Mouse (Mus musculus): ENCODE results near the gene Clec11a.

Gene Clec11a

DNA sequence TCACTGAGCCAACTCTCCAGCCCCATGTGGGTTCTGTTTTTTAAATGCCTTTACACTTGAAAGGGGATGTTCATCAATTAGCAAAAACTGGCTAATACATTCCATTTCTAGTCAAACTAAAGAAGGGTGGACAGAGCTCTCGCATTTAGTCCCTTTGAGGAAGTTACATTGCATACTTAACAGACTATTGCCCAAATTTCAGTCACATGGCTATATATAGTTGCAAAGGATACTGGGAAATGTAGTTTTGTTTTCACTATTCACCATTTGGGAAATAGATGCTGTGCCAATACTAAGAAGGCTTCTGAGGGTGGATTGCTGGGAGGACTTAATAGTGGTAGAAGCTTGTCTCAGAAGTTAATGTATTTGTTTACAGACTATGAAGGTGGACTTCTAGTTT is 25.7 kb downstream of the Clec11a start:
- in situ Hi-C loops (cut with MboI, MseI), result loop anchor here (5.0 kb wide), 1 partner anchor 51 kb away; no protein-coding TSS in a partner anchor

DNA sequence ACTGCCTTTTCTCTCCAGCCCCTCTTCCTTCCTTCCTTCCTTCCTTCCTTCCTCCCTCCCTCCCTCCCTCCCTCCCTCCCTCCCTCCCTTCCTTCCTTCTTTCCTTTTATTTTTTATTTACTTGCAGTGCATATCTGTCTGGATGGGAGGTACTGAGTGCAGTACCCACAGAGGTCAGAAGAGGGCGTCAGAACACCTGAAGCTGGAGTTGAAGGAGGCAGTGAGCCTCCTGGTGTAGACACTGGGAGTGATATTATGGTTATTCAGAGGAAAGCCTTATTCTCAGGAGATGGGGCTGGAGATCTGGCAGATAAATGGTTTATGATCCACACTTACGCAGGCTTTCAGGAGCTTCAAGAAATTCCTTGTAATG is 29.5 kb downstream of the Clec11a start:
- in situ Hi-C loops (cut with MboI, MseI), result no loop called here

DNA sequence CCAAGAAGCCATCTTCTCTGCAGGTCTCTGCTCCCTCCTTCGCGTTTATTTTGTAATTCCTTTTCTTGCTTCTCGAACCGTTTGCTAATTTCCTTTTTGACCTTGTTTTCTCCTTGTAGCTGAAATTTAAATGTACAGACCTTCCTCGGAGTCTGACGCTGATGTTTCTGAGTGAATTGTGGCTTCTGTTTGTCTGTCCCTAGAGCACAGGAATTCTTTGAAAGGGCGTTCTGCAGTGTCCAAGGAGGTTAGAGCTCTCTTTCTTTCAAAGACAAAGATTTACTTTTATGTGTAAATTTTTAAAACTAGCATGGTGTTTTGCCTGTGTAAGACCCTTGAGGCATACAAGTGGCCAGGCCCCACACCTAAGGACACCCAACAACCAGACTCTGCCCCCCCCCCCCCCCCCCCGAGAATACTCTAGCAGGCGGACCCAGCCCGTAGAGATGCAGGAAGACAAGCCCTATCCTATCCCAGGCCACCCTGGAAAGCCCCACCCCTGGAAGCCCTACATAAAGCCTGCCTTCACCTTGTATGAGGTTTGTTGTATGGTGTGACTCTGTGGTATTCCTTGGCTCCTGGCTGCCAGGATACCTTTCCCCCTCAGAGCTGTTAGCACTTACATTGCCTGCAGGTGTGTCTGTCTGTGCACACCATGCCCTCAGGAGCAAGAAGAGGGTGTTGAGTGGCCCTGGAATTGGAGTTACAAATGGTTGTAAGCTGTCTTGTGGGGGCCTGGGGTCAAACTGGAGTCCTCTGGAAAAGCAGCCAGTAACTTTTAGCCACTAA is 30.0 kb downstream of the Clec11a start:
- in situ Hi-C loops (cut with MboI, MseI), result no loop called here

DNA sequence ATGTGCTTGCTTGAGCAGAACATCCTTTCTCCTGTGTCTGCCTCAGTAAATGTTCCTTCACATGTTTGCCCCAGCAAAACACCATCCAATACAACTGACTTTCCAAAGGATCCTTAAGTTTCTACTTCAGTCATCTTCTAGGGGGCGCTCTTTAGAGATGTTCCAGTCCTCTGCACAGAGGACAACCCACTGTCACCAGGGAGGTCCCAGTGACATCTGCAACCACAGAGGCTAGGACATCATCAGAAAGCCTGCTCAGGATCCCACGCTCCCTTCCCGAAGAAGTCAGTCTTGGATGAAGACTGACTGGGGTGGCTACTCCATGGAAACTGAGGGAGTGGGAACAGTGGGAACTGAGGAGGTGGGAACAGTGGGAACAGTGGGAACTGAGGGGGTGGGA is 31.2 kb downstream of the Clec11a start:
- in situ Hi-C loops (cut with MboI, MseI), result no loop called here

DNA sequence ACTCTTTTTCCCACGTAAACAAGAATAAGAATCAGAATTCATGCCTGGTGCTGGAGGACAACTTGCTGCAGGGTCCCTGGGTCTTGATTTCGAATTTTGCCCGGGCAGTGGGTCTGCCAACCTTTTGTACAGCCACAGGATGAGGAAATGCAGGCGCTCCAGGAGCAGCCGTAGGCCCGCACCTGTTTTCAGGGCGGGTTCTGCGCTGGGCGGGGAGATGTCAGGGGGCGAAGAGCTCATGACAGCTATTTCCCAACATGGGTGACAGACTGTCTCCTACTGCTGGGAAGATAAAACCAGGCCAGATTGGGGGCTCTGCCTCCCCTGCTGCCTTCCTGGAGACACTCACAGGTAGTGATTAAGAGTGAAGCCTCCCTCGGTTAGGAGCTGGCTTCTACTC is 32.6 kb downstream of the Clec11a start:
- in situ Hi-C loops (cut with MboI, MseI), result no loop called here

- in situ Hi-C loops (cut with MboI, MseI), result no loop called here
Observed at GRCm38 (mm10) chr7:44273446-44273845, 33.3 kb downstream of the Clec11a start.

- in situ Hi-C loops (cut with MboI, MseI), result no loop called here
Observed at GRCm38 (mm10) chr7:44272546-44272945, 34.2 kb downstream of the Clec11a start.

GRCm38 (mm10) chr7:44271309-44271708 is 35.4 kb downstream of the Clec11a start:
- in situ Hi-C loops (cut with MboI, MseI), result no loop called here

DNA sequence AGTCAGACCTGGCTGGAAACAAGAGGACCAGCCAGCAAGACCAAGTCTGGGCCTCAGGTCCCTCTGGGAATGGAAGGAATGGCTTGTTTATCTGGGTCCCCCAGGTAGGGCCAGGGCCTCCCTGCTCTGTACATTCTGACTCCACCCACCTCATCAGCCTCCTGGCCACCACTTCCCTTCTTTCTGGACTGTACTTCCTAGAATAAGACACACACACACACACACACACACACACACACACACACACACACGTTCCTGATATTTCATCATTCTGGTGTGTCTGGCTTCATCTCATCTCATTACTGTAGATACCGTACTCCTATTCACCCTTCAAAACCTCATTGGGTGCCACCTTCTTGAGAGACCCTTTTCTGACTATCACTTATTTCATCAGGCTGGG is 37.3 kb downstream of the Clec11a start:
- in situ Hi-C loops (cut with MboI, MseI), result loop anchor here (5.0 kb wide), 1 partner anchor 78 kb away; no protein-coding TSS in a partner anchor

- in situ Hi-C loops (cut with MboI, MseI), result loop anchor here (5.0 kb wide), 1 partner anchor 79 kb away; no protein-coding TSS in a partner anchor
Observed at GRCm38 (mm10) chr7:44268117-44268516, 38.6 kb downstream of the Clec11a start.

- in situ Hi-C loops (cut with MboI, MseI), result loop anchor here (5.0 kb wide), 2 partner anchors 44 to 204 kb away; partner anchors contain the start of genes Aspdh, Clec11a and Josd2
Observed at GRCm38 (mm10) chr7:44262791-44263643, 43.7 kb downstream of the Clec11a start.

- in situ Hi-C loops (cut with MboI, MseI), result loop anchor here (5.0 kb wide), 2 partner anchors 46 to 206 kb away; partner anchors contain the start of genes Aspdh, Clec11a and Josd2
Observed at GRCm38 (mm10) chr7:44261147-44261546, 45.6 kb downstream of the Clec11a start, which contains the start of gene Gm15517. Gene Gm15517 (plus strand): TSS chr7:44261447.

DNA sequence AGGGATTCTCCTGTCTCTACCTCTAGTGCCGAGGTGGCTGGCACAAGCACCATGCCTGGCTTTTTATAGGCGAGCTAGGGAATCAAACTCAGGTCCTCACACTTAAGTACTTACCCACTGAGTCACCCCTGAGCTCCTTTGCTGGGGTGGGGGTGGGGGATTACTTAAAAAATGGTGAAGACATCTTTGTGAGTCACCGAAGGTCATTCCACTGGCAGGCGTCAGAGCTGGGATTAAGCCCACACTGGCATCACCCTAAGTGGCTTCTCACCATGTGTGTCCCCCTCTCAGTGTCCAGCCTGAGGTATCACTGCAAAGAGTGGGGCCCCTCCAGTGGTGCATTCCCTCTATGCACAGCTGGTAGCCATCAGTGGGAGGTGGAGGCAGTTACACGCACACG is 46.3 kb downstream of the Clec11a start:
- in situ Hi-C loops (cut with MboI, MseI), result loop anchor here (5.0 kb wide), 2 partner anchors 47 to 207 kb away; partner anchors contain the start of genes Aspdh, Clec11a and Josd2

- in situ Hi-C loops (cut with MboI, MseI), result no loop called here
Observed at GRCm38 (mm10) chr7:44257278-44257677, 49.4 kb downstream of the Clec11a start, which contains the start of gene Acp4. Gene Acp4 (minus strand): TSS chr7:44257378.

- in situ Hi-C loops (cut with MboI, MseI), result no loop called here
Observed at GRCm38 (mm10) chr7:44254930-44255329, 51.8 kb downstream of the Clec11a start.

DNA sequence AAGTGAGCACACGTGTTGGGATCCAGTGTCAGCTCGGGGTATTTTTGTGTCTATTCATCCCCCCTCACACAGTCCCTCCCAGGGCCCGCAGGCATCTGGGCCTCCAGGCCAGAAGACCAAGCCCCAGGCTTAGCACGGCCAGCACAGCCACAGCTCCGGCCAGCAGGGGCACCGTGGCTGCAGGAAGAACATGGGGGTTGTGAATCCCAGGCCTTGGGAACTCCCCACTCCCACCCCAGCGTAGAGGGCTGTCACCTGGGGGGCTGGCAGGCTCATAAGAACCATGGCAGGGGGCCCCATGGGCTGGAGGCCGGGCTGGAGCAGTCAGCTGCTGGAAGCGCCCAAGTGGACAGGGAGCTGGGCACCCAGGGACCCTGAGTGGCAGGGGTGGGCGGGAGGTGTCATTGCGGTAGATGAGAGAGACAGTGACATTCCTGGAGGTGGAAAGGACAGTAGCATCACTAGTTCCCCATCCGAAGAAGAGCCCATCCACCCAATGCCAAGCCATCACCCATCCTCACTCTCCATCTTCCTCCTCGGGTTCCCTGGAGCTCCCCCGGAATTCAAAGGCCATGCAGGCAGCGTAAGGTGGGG is 53.6 kb downstream of the Clec11a start:
- in situ Hi-C loops (cut with MboI, MseI), result no loop called here

Measured in T-helper 2 cell (primary cell).